Comparison of ENCODE assay signal across 19 mouse cellular contexts in genomic region chr5:51830015-51830414, GRCm38 (mm10).
DNase-seq lines count a peak whose midpoint lies in the region; ATAC-seq lines count a peak whose summit lies in the region.
"Had no signal": no experiment of that assay in that cellular context is flagged by ENCODE, and none has a peak within 500 bp of the region (broad histone marks: within the 10 kb centered on the region; RNA-seq: fewer than 3 reads in every experiment).

No protein-coding gene starts in this region.

- DNase-seq in liver, embryonic 13.5 days = no peak
- DNase-seq in liver = no peak
- DNase-seq in lung, postnatal 14 days = no peak
- DNase-seq: adrenal gland, adult 2 months; adrenal gland, postnatal 10 days; adrenal gland, postnatal 25 days; cerebellum, adult 11 months; cerebellum, adult 8-10 months; cerebellum, postnatal 36 days had no signal

- H3K9ac ChIP-seq in liver, embryonic 13.5 days = no peak overlapping the region
- H3K9ac ChIP-seq: embryonic facial prominence, embryonic 13.5 days; embryonic facial prominence, embryonic 15.5 days; forebrain, embryonic 12.5 days had no signal

- no peak overlapping the region for H3K4me3 ChIP-seq in liver, embryonic 13.5 days (replicated peaks)
- H3K4me3 ChIP-seq: embryonic facial prominence, embryonic 13.5 days; embryonic facial prominence, embryonic 15.5 days; forebrain, embryonic 10.5 days; forebrain, embryonic 12.5 days had no signal

- 16% methylated on average over 2 of the region's 2 CpGs for WGBS in liver, embryonic 13.5 days (ENCODE audit: insufficient replicate concordance)

- no peaks in the 10 kb centered on the region for H3K27me3 ChIP-seq in liver, embryonic 13.5 days
- H3K27me3 ChIP-seq: embryonic facial prominence, embryonic 13.5 days; embryonic facial prominence, embryonic 15.5 days; forebrain, embryonic 12.5 days had no signal

- H3K27ac ChIP-seq in liver, embryonic 13.5 days = peak overlapping the region; percentile 3; the same call in 1 of the 2 replicates
- H3K27ac ChIP-seq: embryonic facial prominence, embryonic 13.5 days; embryonic facial prominence, embryonic 15.5 days; forebrain, embryonic 10.5 days; forebrain, embryonic 12.5 days had no signal

- no peaks in the 10 kb centered on the region for H3K36me3 ChIP-seq in liver, embryonic 13.5 days
- H3K36me3 ChIP-seq: embryonic facial prominence, embryonic 13.5 days; embryonic facial prominence, embryonic 15.5 days; forebrain, embryonic 10.5 days; forebrain, embryonic 12.5 days had no signal

- H3K4me1 ChIP-seq in liver, embryonic 13.5 days (replicated peaks) = peaks cover 38% of the 10 kb centered on the region
- H3K4me1 ChIP-seq: embryonic facial prominence, embryonic 13.5 days; embryonic facial prominence, embryonic 15.5 days; forebrain, embryonic 10.5 days; forebrain, embryonic 12.5 days had no signal

- H3K9me3 ChIP-seq in liver, embryonic 13.5 days (replicated peaks) = no peaks in the 10 kb centered on the region
- H3K9me3 ChIP-seq: embryonic facial prominence, embryonic 13.5 days; embryonic facial prominence, embryonic 15.5 days; forebrain, embryonic 10.5 days; forebrain, embryonic 12.5 days had no signal

- H3K4me2 ChIP-seq in liver, embryonic 13.5 days = no peak overlapping the region
- H3K4me2 ChIP-seq: embryonic facial prominence, embryonic 13.5 days; embryonic facial prominence, embryonic 15.5 days; forebrain, embryonic 12.5 days had no signal

- ATAC-seq in liver, embryonic 13.5 days (ENCODE audit: low read depth) = peak; percentile 51; the same call in 1 of the 2 replicates
- ATAC-seq in erythroblast, adult 5-6 weeks (replicated peaks; ENCODE audit: low FRiP score, poor library complexity, severe bottlenecking) = peak; percentile 51
- ATAC-seq in erythroid progenitor cell, adult 5-6 weeks (replicated peaks; ENCODE audit: low FRiP score, poor library complexity, severe bottlenecking) = 0 out of 2 replicates have a peak, but pooled peaks have one; percentile 13
- peak; percentile 13; the same call in 1 of the 2 replicates for ATAC-seq in megakaryocyte-erythroid progenitor cell, adult 5-6 weeks (replicated peaks; ENCODE audit: low FRiP score, low TSS enrichment, poor library complexity, severe bottlenecking)
- no peak for ATAC-seq in monocyte, adult 5-6 weeks (replicated peaks; ENCODE audit: insufficient number of reproducible peaks, low FRiP score, low TSS enrichment, poor library complexity, severe bottlenecking)
- ATAC-seq: forebrain, embryonic 14.5 days; forebrain, embryonic 16.5 days had no signal
